Mouse (Mus musculus): ENCODE measurements around the gene Pkd1l1. TPM values are rescaled to one million over a fixed set of nuclear protein-coding genes. Genes with fewer than 3 reads are reported as not detected.
A peak's percentile ranks its signal among the peaks of the same experiment; 100 is the strongest.

Gene Pkd1l1
- polyA plus RNA-seq, 1 experiment from 2014 or later = not detected

GRCm38 (mm10) chr11:8986058-8986457 is 13.0 kb upstream of the Pkd1l1 start:
- H3K36me3 ChIP-seq (ENCODE audit: control insufficient read depth, insufficient read depth, low read length) = no peaks in the 10 kb centered on the region
- no peaks in the 10 kb centered on the region for H3K4me1 ChIP-seq (replicated peaks; ENCODE audit: control insufficient read depth, insufficient read depth, low read length)
- DNase-seq (ENCODE audit: low spot score) = no peak
- no peaks in the 10 kb centered on the region for H3K9me3 ChIP-seq (ENCODE audit: control insufficient read depth, low read length)
- no peak overlapping the region for H3K4me3 ChIP-seq (ENCODE audit: low read depth, low read length)
- H3K27ac ChIP-seq (ENCODE audit: low read depth, low read length) = no peak overlapping the region
- no peak overlapping the region for H3K4me2 ChIP-seq (replicated peaks; ENCODE audit: low read depth, low read length)
- no peak overlapping the region for H3K9ac ChIP-seq (ENCODE audit: low read depth, low read length)
- ATAC-seq (ENCODE audit: low FRiP score) = no peak
- no peaks in the 10 kb centered on the region; the same call in 1 of the 2 replicates for H3K27me3 ChIP-seq (ENCODE audit: control insufficient read depth, insufficient read depth, low read length)

- ATAC-seq (ENCODE audit: low FRiP score) (peak; percentile 45; the same call in 1 of the 2 replicates), DNase-seq (ENCODE audit: low spot score) (peak; percentile 86)
- Histone ChIP-seq H3K36me3 (ENCODE audit: control insufficient read depth, insufficient read depth, low read length) (no peaks in the 10 kb centered on the region), H3K9ac (ENCODE audit: low read depth, low read length) (no peak overlapping the region), H3K27me3 (ENCODE audit: control insufficient read depth, insufficient read depth, low read length) (no peaks in the 10 kb centered on the region; the same call in 1 of the 2 replicates), H3K4me2 (replicated peaks; ENCODE audit: low read depth, low read length) (no peak overlapping the region), H3K9me3 (ENCODE audit: control insufficient read depth, low read length) (no peaks in the 10 kb centered on the region), H3K4me1 (replicated peaks; ENCODE audit: control insufficient read depth, insufficient read depth, low read length) (no peaks in the 10 kb centered on the region), H3K27ac (ENCODE audit: low read depth, low read length) (no peak overlapping the region), H3K4me3 (ENCODE audit: low read depth, low read length) (no peak overlapping the region)
- 39% methylated on average over 6 of the region's 6 CpGs for WGBS
Measured at GRCm38 (mm10) chr11:8983237-8983861, 10.3 kb upstream of the Pkd1l1 start.

- H3K27ac ChIP-seq (ENCODE audit: low read depth, low read length) = no peak overlapping the region
- 94% methylated on average over 4 of the region's 4 CpGs for WGBS
- no peak overlapping the region for H3K4me3 ChIP-seq (ENCODE audit: low read depth, low read length)
- no peak overlapping the region for H3K9ac ChIP-seq (ENCODE audit: low read depth, low read length)
- no peaks in the 10 kb centered on the region for H3K27me3 ChIP-seq (ENCODE audit: control insufficient read depth, insufficient read depth, low read length)
- ATAC-seq (ENCODE audit: low FRiP score) = no peak
- no peaks in the 10 kb centered on the region for H3K4me1 ChIP-seq (replicated peaks; ENCODE audit: control insufficient read depth, insufficient read depth, low read length)
- H3K4me2 ChIP-seq (replicated peaks; ENCODE audit: low read depth, low read length) = no peak overlapping the region
- H3K9me3 ChIP-seq (ENCODE audit: control insufficient read depth, low read length) = no peaks in the 10 kb centered on the region
- DNase-seq (ENCODE audit: low spot score) = no peak
- H3K36me3 ChIP-seq (ENCODE audit: control insufficient read depth, insufficient read depth, low read length) = no peaks in the 10 kb centered on the region
Measured at GRCm38 (mm10) chr11:8978154-8978553, 5.1 kb upstream of the Pkd1l1 start.

GRCm38 (mm10) chr11:8972093-8972492 is 973 bp downstream of the Pkd1l1 start:
- H3K27me3 ChIP-seq (ENCODE audit: control insufficient read depth, insufficient read depth, low read length) = no peaks in the 10 kb centered on the region
- H3K36me3 ChIP-seq (ENCODE audit: control insufficient read depth, insufficient read depth, low read length) = no peaks in the 10 kb centered on the region
- H3K27ac ChIP-seq (ENCODE audit: low read depth, low read length) = no peak overlapping the region
- WGBS = 89% methylated on average over 6 of the region's 6 CpGs
- H3K4me3 ChIP-seq (ENCODE audit: low read depth, low read length) = no peak overlapping the region
- no peak overlapping the region for H3K4me2 ChIP-seq (replicated peaks; ENCODE audit: low read depth, low read length)
- H3K4me1 ChIP-seq (replicated peaks; ENCODE audit: control insufficient read depth, insufficient read depth, low read length) = no peaks in the 10 kb centered on the region
- H3K9me3 ChIP-seq (ENCODE audit: control insufficient read depth, low read length) = no peaks in the 10 kb centered on the region
- ATAC-seq (ENCODE audit: low FRiP score) = no peak
- no peak for DNase-seq (ENCODE audit: low spot score)
- no peak overlapping the region for H3K9ac ChIP-seq (ENCODE audit: low read depth, low read length)

GRCm38 (mm10) chr11:8970509-8970908 is 2.6 kb downstream of the Pkd1l1 start:
- no peak overlapping the region for H3K9ac ChIP-seq (ENCODE audit: low read depth, low read length)
- no peaks in the 10 kb centered on the region for H3K4me1 ChIP-seq (replicated peaks; ENCODE audit: control insufficient read depth, insufficient read depth, low read length)
- H3K36me3 ChIP-seq (ENCODE audit: control insufficient read depth, insufficient read depth, low read length) = no peaks in the 10 kb centered on the region
- DNase-seq (ENCODE audit: low spot score) = no peak
- no peaks in the 10 kb centered on the region for H3K27me3 ChIP-seq (ENCODE audit: control insufficient read depth, insufficient read depth, low read length)
- H3K27ac ChIP-seq (ENCODE audit: low read depth, low read length) = no peak overlapping the region
- WGBS = 70% methylated on average over 9 of the region's 9 CpGs
- no peak overlapping the region for H3K4me3 ChIP-seq (ENCODE audit: low read depth, low read length)
- no peak overlapping the region for H3K4me2 ChIP-seq (replicated peaks; ENCODE audit: low read depth, low read length)
- no peak for ATAC-seq (ENCODE audit: low FRiP score)
- H3K9me3 ChIP-seq (ENCODE audit: control insufficient read depth, low read length) = no peaks in the 10 kb centered on the region

- no peak overlapping the region for H3K9ac ChIP-seq (ENCODE audit: low read depth, low read length)
- H3K4me3 ChIP-seq (ENCODE audit: low read depth, low read length) = no peak overlapping the region
- no peak for ATAC-seq (ENCODE audit: low FRiP score)
- no peaks in the 10 kb centered on the region for H3K4me1 ChIP-seq (replicated peaks; ENCODE audit: control insufficient read depth, insufficient read depth, low read length)
- H3K27me3 ChIP-seq (ENCODE audit: control insufficient read depth, insufficient read depth, low read length) = no peaks in the 10 kb centered on the region
- no peak overlapping the region for H3K27ac ChIP-seq (ENCODE audit: low read depth, low read length)
- DNase-seq (ENCODE audit: low spot score) = no peak
- H3K4me2 ChIP-seq (replicated peaks; ENCODE audit: low read depth, low read length) = no peak overlapping the region
- H3K36me3 ChIP-seq (ENCODE audit: control insufficient read depth, insufficient read depth, low read length) = no peaks in the 10 kb centered on the region
- WGBS = 97% methylated on average over 7 of the region's 7 CpGs
- H3K9me3 ChIP-seq (ENCODE audit: control insufficient read depth, low read length) = no peaks in the 10 kb centered on the region
Measured at GRCm38 (mm10) chr11:8968094-8968493, 5.0 kb downstream of the Pkd1l1 start.

- Histone ChIP-seq H3K27me3 (ENCODE audit: control insufficient read depth, insufficient read depth, low read length) (no peaks in the 10 kb centered on the region), H3K9me3 (ENCODE audit: control insufficient read depth, low read length) (no peaks in the 10 kb centered on the region), H3K27ac (ENCODE audit: low read depth, low read length) (no peak overlapping the region), H3K4me2 (replicated peaks; ENCODE audit: low read depth, low read length) (no peak overlapping the region), H3K9ac (ENCODE audit: low read depth, low read length) (no peak overlapping the region), H3K4me1 (replicated peaks; ENCODE audit: control insufficient read depth, insufficient read depth, low read length) (no peaks in the 10 kb centered on the region), H3K4me3 (ENCODE audit: low read depth, low read length) (no peak overlapping the region), H3K36me3 (ENCODE audit: control insufficient read depth, insufficient read depth, low read length) (no peaks in the 10 kb centered on the region)
- ATAC-seq (ENCODE audit: low FRiP score) = no peak
- 64% methylated on average over 10 of the region's 10 CpGs for WGBS
- no peak for DNase-seq (ENCODE audit: low spot score)
Measured at GRCm38 (mm10) chr11:8958572-8958971, 14.5 kb downstream of the Pkd1l1 start.

- DNase-seq (ENCODE audit: low spot score) (no peak), ATAC-seq (ENCODE audit: low FRiP score) (no peak)
- Histone ChIP-seq H3K36me3 (ENCODE audit: control insufficient read depth, insufficient read depth, low read length) (no peaks in the 10 kb centered on the region), H3K27me3 (ENCODE audit: control insufficient read depth, insufficient read depth, low read length) (no peaks in the 10 kb centered on the region), H3K27ac (ENCODE audit: low read depth, low read length) (no peak overlapping the region), H3K9me3 (ENCODE audit: control insufficient read depth, low read length) (no peaks in the 10 kb centered on the region), H3K4me2 (replicated peaks; ENCODE audit: low read depth, low read length) (no peak overlapping the region), H3K4me1 (replicated peaks; ENCODE audit: control insufficient read depth, insufficient read depth, low read length) (no peaks in the 10 kb centered on the region), H3K9ac (ENCODE audit: low read depth, low read length) (no peak overlapping the region), H3K4me3 (ENCODE audit: low read depth, low read length) (no peak overlapping the region)
- 71% methylated on average over 4 of the region's 4 CpGs for WGBS
Measured at GRCm38 (mm10) chr11:8958108-8958507, 15.0 kb downstream of the Pkd1l1 start.

GRCm38 (mm10) chr11:8957023-8957422 is 16.0 kb downstream of the Pkd1l1 start:
- H3K9me3 ChIP-seq (ENCODE audit: control insufficient read depth, low read length) = no peaks in the 10 kb centered on the region
- no peaks in the 10 kb centered on the region for H3K36me3 ChIP-seq (ENCODE audit: control insufficient read depth, insufficient read depth, low read length)
- H3K4me1 ChIP-seq (replicated peaks; ENCODE audit: control insufficient read depth, insufficient read depth, low read length) = no peaks in the 10 kb centered on the region
- no peak overlapping the region for H3K27ac ChIP-seq (ENCODE audit: low read depth, low read length)
- ATAC-seq (ENCODE audit: low FRiP score) (no peak), DNase-seq (ENCODE audit: low spot score) (peak; percentile 48)
- H3K9ac ChIP-seq (ENCODE audit: low read depth, low read length) = no peak overlapping the region
- no peak overlapping the region for H3K4me2 ChIP-seq (replicated peaks; ENCODE audit: low read depth, low read length)
- no peaks in the 10 kb centered on the region for H3K27me3 ChIP-seq (ENCODE audit: control insufficient read depth, insufficient read depth, low read length)
- H3K4me3 ChIP-seq (ENCODE audit: low read depth, low read length) = no peak overlapping the region
- WGBS = 68% methylated on average over 6 of the region's 6 CpGs
